Mouse (Mus musculus): ENCODE measurements around the gene H2-Aa. TPM values are rescaled to one million over a fixed set of nuclear protein-coding genes. Genes with fewer than 3 reads are reported as not detected.
"Not testable (repeated sequence)": the region's sequence is repeated elsewhere in the genome, so short reads cannot be mapped to it uniquely, and the experiment has no call there.

H2-Aa gene
- polyA plus RNA-seq (2016; fragmentation: Nextera tagmentation; extraction: Ambion mirVana), result not detected in 2 replicates

- H3K9me3 ChIP-seq, result no peaks in the 10 kb centered on the region
- H3K4me1 ChIP-seq, result no peaks in the 10 kb centered on the region
- H3K4me3 ChIP-seq, result no peak within 1 kb of the TSS
- H3K27me3 ChIP-seq (replicated peaks; ENCODE audit: low read depth, poor library complexity, severe bottlenecking), result no peaks in the 10 kb centered on the region
- peak; percentile 61 for DNase-seq (ENCODE audit: low spot score)
- H3K27ac ChIP-seq (replicated peaks), result no peak within 1 kb of the TSS
- 16% methylated on average over 8 of the region's 8 CpGs for WGBS
- H3K36me3 ChIP-seq (replicated peaks), result no peaks in the 10 kb centered on the region
Measured at GRCm38 (mm10) chr17:34287648-34288047, at the start of gene H2-Aa. Gene H2-Aa (minus strand): TSS chr17:34287823.

GRCm38 (mm10) chr17:34331200-34331599 lies 43.6 kb upstream of the H2-Aa start:
- Histone ChIP-seq H3K9me3 (no peaks in the 10 kb centered on the region), H3K4me1 (0 out of 2 replicates have a peak, but pooled peaks cover 4% of the 10 kb centered on the region), H3K36me3 (replicated peaks) (no peaks in the 10 kb centered on the region), H3K27me3 (replicated peaks; ENCODE audit: low read depth, poor library complexity, severe bottlenecking) (no peaks in the 10 kb centered on the region), H3K4me3 (no peak overlapping the region), H3K27ac (replicated peaks) (no peak overlapping the region)
- DNase-seq (ENCODE audit: low spot score), result no peak
- 95% methylated on average over 1 of the region's 1 CpGs for WGBS

GRCm38 (mm10) chr17:34329807-34330206 lies 42.2 kb upstream of the H2-Aa start:
- no peak overlapping the region for H3K27ac ChIP-seq (replicated peaks)
- 77% methylated on average over 2 of the region's 2 CpGs for WGBS
- no peaks in the 10 kb centered on the region for H3K36me3 ChIP-seq (replicated peaks)
- H3K9me3 ChIP-seq, result no peaks in the 10 kb centered on the region
- H3K4me1 ChIP-seq, result 0 out of 2 replicates have a peak, but pooled peaks cover 4% of the 10 kb centered on the region
- no peak for DNase-seq (ENCODE audit: low spot score)
- H3K4me3 ChIP-seq, result no peak overlapping the region
- no peaks in the 10 kb centered on the region for H3K27me3 ChIP-seq (replicated peaks; ENCODE audit: low read depth, poor library complexity, severe bottlenecking)

- no peaks in the 10 kb centered on the region for H3K36me3 ChIP-seq (replicated peaks)
- 84% methylated on average over 3 of the region's 3 CpGs for WGBS
- H3K4me3 ChIP-seq, result no peak overlapping the region
- no peaks in the 10 kb centered on the region for H3K9me3 ChIP-seq
- DNase-seq (ENCODE audit: low spot score), result no peak
- H3K27me3 ChIP-seq (replicated peaks; ENCODE audit: low read depth, poor library complexity, severe bottlenecking), result no peaks in the 10 kb centered on the region
- 0 out of 2 replicates have a peak, but pooled peaks cover 4% of the 10 kb centered on the region for H3K4me1 ChIP-seq
- no peak overlapping the region for H3K27ac ChIP-seq (replicated peaks)
Measured at GRCm38 (mm10) chr17:34326373-34326772, 38.8 kb upstream of the H2-Aa start.

- Histone ChIP-seq H3K36me3 (replicated peaks) (no peaks in the 10 kb centered on the region), H3K27me3 (replicated peaks; ENCODE audit: low read depth, poor library complexity, severe bottlenecking) (no peaks in the 10 kb centered on the region), H3K9me3 (no peaks in the 10 kb centered on the region), H3K4me3 (no peak within 1 kb of the TSS), H3K27ac (replicated peaks) (no peak within 1 kb of the TSS), H3K4me1 (0 out of 2 replicates have a peak, but pooled peaks cover 4% of the 10 kb centered on the region)
- WGBS, result 53% methylated on average over 4 of the region's 4 CpGs
- DNase-seq (ENCODE audit: low spot score), result no peak
Measured at GRCm38 (mm10) chr17:34325436-34325835, 37.8 kb upstream of the H2-Aa start, which contains the start of gene H2-Eb2. Gene H2-Eb2 (plus strand): TSS chr17:34325665.

- whole genome bisulfite sequencing, result 57% methylated on average over 2 of the region's 2 CpGs
- no peak overlapping the region for H3K4me3 ChIP-seq
- 0 out of 2 replicates have a peak, but pooled peaks cover 2% of the 10 kb centered on the region for H3K4me1 ChIP-seq
- no peak for DNase-seq (ENCODE audit: low spot score)
- H3K27ac ChIP-seq (replicated peaks), result no peak overlapping the region
- H3K36me3 ChIP-seq (replicated peaks), result no peaks in the 10 kb centered on the region
- no peaks in the 10 kb centered on the region for H3K9me3 ChIP-seq
- H3K27me3 ChIP-seq (replicated peaks; ENCODE audit: low read depth, poor library complexity, severe bottlenecking), result no peaks in the 10 kb centered on the region; the same call in 1 of the 2 replicates
Measured at GRCm38 (mm10) chr17:34317275-34317674, 29.7 kb upstream of the H2-Aa start.

GRCm38 (mm10) chr17:34316697-34317096 lies 29.1 kb upstream of the H2-Aa start:
- Histone ChIP-seq H3K27ac (replicated peaks) (no peak overlapping the region), H3K4me3 (no peak overlapping the region), H3K36me3 (replicated peaks) (no peaks in the 10 kb centered on the region), H3K4me1 (0 out of 2 replicates have a peak, but pooled peaks cover 2% of the 10 kb centered on the region), H3K9me3 (no peaks in the 10 kb centered on the region), H3K27me3 (replicated peaks; ENCODE audit: low read depth, poor library complexity, severe bottlenecking) (no peaks in the 10 kb centered on the region; the same call in 1 of the 2 replicates)
- no peak for DNase-seq (ENCODE audit: low spot score)
- 76% methylated on average over 2 of the region's 2 CpGs for WGBS

GRCm38 (mm10) chr17:34315512-34315911 lies 27.9 kb upstream of the H2-Aa start:
- 83% methylated on average over 1 of the region's 1 CpGs for WGBS
- H3K27ac ChIP-seq (replicated peaks), result no peak overlapping the region
- H3K4me3 ChIP-seq, result no peak overlapping the region

GRCm38 (mm10) chr17:34314286-34314685 lies 26.7 kb upstream of the H2-Aa start:
- H3K27me3 ChIP-seq (replicated peaks; ENCODE audit: low read depth, poor library complexity, severe bottlenecking), result peaks cover under 1% of the 10 kb centered on the region; the same call in 1 of the 2 replicates
- H3K27ac ChIP-seq (replicated peaks), result no peak overlapping the region
- H3K9me3 ChIP-seq, result no peaks in the 10 kb centered on the region
- no peaks in the 10 kb centered on the region for H3K36me3 ChIP-seq (replicated peaks)
- no peak for DNase-seq (ENCODE audit: low spot score)
- 76% methylated on average over 9 of the region's 9 CpGs for WGBS
- no peak overlapping the region for H3K4me3 ChIP-seq
- H3K4me1 ChIP-seq, result peaks cover 11% of the 10 kb centered on the region

More at GRCm38 (mm10) chr17:34315512-34315911, 27.9 kb upstream of the H2-Aa start:
- no peaks in the 10 kb centered on the region for H3K36me3 ChIP-seq (replicated peaks)
- DNase-seq (ENCODE audit: low spot score), result no peak
- no peaks in the 10 kb centered on the region; the same call in 1 of the 2 replicates for H3K27me3 ChIP-seq (replicated peaks; ENCODE audit: low read depth, poor library complexity, severe bottlenecking)
- no peaks in the 10 kb centered on the region for H3K9me3 ChIP-seq
- 0 out of 2 replicates have a peak, but pooled peaks cover 2% of the 10 kb centered on the region for H3K4me1 ChIP-seq

- WGBS, result 43% methylated on average over 3 of the region's 3 CpGs
- H3K27ac ChIP-seq (replicated peaks), result no peak overlapping the region
- no peaks in the 10 kb centered on the region for H3K36me3 ChIP-seq (replicated peaks)
- DNase-seq (ENCODE audit: low spot score), result peak; percentile 77
- peaks cover 5% of the 10 kb centered on the region; the same call in 1 of the 2 replicates for H3K27me3 ChIP-seq (replicated peaks; ENCODE audit: low read depth, poor library complexity, severe bottlenecking)
- peaks cover 13% of the 10 kb centered on the region for H3K4me1 ChIP-seq
- no peak overlapping the region for H3K4me3 ChIP-seq
- no peaks in the 10 kb centered on the region for H3K9me3 ChIP-seq
Measured at GRCm38 (mm10) chr17:34313393-34313792, 25.8 kb upstream of the H2-Aa start.

- Histone ChIP-seq H3K36me3 (replicated peaks) (no peaks in the 10 kb centered on the region), H3K27ac (replicated peaks) (no peak overlapping the region), H3K4me3 (no peak overlapping the region), H3K4me1 (peaks cover 13% of the 10 kb centered on the region), H3K27me3 (replicated peaks; ENCODE audit: low read depth, poor library complexity, severe bottlenecking) (peaks cover 11% of the 10 kb centered on the region), H3K9me3 (no peaks in the 10 kb centered on the region)
- 83% methylated on average over 1 of the region's 1 CpGs for WGBS
- no peak for DNase-seq (ENCODE audit: low spot score)
Measured at GRCm38 (mm10) chr17:34312185-34312584, 24.6 kb upstream of the H2-Aa start.

GRCm38 (mm10) chr17:34310526-34310925 lies 22.9 kb upstream of the H2-Aa start:
- not testable (repeated sequence) for DNase-seq (ENCODE audit: low spot score); H3K9me3 ChIP-seq; H3K27ac ChIP-seq (replicated peaks); H3K4me3 ChIP-seq; H3K36me3 ChIP-seq (replicated peaks)
- peaks cover 13% of the 10 kb centered on the region for H3K4me1 ChIP-seq
- whole genome bisulfite sequencing, result 87% methylated on average over 3 of the region's 3 CpGs
- peaks cover 11% of the 10 kb centered on the region for H3K27me3 ChIP-seq (replicated peaks; ENCODE audit: low read depth, poor library complexity, severe bottlenecking)

- Histone ChIP-seq H3K4me3 (peak overlapping the region; percentile 70), H3K27me3 (replicated peaks; ENCODE audit: low read depth, poor library complexity, severe bottlenecking) (peaks cover 11% of the 10 kb centered on the region), H3K4me1 (peaks cover 13% of the 10 kb centered on the region), H3K9me3 (no peaks in the 10 kb centered on the region), H3K36me3 (replicated peaks) (no peaks in the 10 kb centered on the region), H3K27ac (replicated peaks) (peak overlapping the region; percentile 82)
- 22% methylated on average over 38 of the region's 38 CpGs for WGBS
- peak; percentile 81 for DNase-seq (ENCODE audit: low spot score)
Measured at GRCm38 (mm10) chr17:34309683-34310385, 22.2 kb upstream of the H2-Aa start.

Measured in embryonic facial prominence, embryonic 10.5 days (tissue).